Mouse (Mus musculus): ENCODE data around the gene Gm20388.

GRCm38 (mm10) chr8:123101244-123101643 is 3190.6 kb downstream of the Gm20388 start:
- no peak for TF ChIP-seq CTCF (IDR thresholded peaks at IDR 0.05; ENCODE audit: borderline replicate concordance, extremely low read depth, insufficient read depth, insufficient read length)
- TF ChIP-seq POLR2A (IDR thresholded peaks at IDR 0.05; ENCODE audit: borderline replicate concordance, extremely low read depth, insufficient read depth, insufficient read length, poor library complexity, severe bottlenecking), result no peak

Measured in brain, embryonic 14.5 days (tissue).